Mouse (Mus musculus) forebrain, embryonic 16.5 days (tissue): ENCODE results near the gene Ccl1. TPM values are rescaled to one million over a fixed set of nuclear protein-coding genes. Genes with fewer than 3 reads are reported as not detected.

Experiments used
- ATAC-seq: fragments of 200-750 bp; cut with Nextera tagmentation; 2 replicates; pipeline ENCODE4 v1.8.0; 2017; ENCODE audit warnings: mild to moderate bottlenecking, moderate library complexity
- H3K27ac ChIP-seq: fragments of 300-500 bp; sonication (generic); 2 replicates; pipeline ENCODE4 v1.5.1; 2014; ENCODE audit warnings: low read length, control low read depth
- H3K27me3 ChIP-seq: fragments of 300-500 bp; sonication (generic); replicated peaks from 2 replicates; pipeline ENCODE4 v1.6.1; 2014; ENCODE audit warnings: low read length; ENCODE audit not compliant: control insufficient read depth, insufficient read depth
- H3K36me3 ChIP-seq: fragments of 300-500 bp; sonication (generic); 2 replicates; pipeline ENCODE4 v1.6.1; 2014; ENCODE audit not compliant: control insufficient read depth, insufficient read depth
- H3K4me1 ChIP-seq: fragments of 300-500 bp; sonication (generic); replicated peaks from 2 replicates; pipeline ENCODE4 v1.6.1; 2014; ENCODE audit warnings: low read length; ENCODE audit not compliant: control insufficient read depth, insufficient read depth
- H3K4me2 ChIP-seq: fragments of 300-500 bp; sonication (generic); 2 replicates; pipeline ENCODE4 v1.6.1; 2014; ENCODE audit warnings: mild to moderate bottlenecking, low read length, control low read depth
- H3K4me3 ChIP-seq: fragments of 300-500 bp; sonication (generic); replicated peaks from 2 replicates; pipeline ENCODE4 v1.5.1; 2014; ENCODE audit warnings: mild to moderate bottlenecking, low read length, control low read depth
- H3K9ac ChIP-seq: fragments of 300-500 bp; sonication (generic); replicated peaks from 2 replicates; pipeline ENCODE4 v1.6.1; 2014; ENCODE audit warnings: low read depth, low read length, control low read depth
- H3K9me3 ChIP-seq: fragments of 300-500 bp; sonication (generic); 2 replicates; pipeline ENCODE4 v1.6.1; 2016; ENCODE audit warnings: low read length; ENCODE audit not compliant: control insufficient read depth
- WGBS: fragments of 180-500 bp; shearing (Covaris S2); extraction: QIAGEN DNeasy Blood & Tissue Kit; methylation state at CpG from one replicate; pipeline ENCODE4 v1.1.7; 2014; 5-methylcytosine and 5-hydroxymethylcytosine counted together
- polyA plus RNA-seq: library from polyadenylated mRNA; unstranded; fragments of >200 nt; fragmentation: Nextera tagmentation; extraction: Ambion mirVana; gene quantifications from 2 replicates; pipeline ENCODE4 v1.2.1, GENCODE M21; 2015

Gene Ccl1
- polyA plus RNA-seq, 1 experiment from 2014 or later: 0.47 TPM

DNA sequence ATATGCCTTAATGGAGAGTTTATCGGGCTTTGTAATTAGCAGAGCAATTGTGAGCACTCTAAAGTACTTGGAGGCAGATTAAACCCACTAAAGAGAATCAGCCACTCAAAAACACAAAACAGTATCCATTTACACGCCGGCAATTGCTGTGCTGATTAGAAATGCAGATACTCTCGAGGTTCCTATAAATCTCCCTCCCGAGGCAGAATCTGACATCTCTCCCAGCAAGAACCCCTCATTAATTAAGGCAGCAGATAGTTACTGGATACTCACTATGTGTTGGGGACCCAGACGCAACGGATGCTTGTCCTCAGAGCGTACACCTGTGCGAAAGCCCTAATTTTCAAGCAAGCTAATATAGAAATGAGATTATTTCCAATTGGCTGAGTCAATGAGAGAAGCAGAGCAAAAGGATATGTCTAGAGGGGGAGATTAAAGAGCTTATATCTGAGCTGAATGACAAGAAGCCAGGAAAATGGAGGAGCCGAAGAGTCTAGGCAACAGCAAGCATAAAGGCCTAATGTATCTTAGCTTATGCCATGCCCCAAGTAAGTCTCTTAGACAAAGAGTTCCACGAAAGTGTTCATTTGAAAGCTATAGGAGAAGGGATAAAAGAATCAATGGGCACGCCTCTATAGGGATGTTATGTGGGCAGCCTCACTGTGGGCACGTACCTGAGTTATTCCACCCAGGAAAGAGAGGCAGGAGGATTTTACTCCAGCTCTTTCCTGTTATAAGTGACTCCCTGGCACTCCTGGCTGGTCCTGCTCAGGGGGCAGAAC lies 115.5 kb downstream of the Ccl1 start:
- H3K4me1 ChIP-seq: no peaks in the 10 kb centered on the region; the same call in 1 of the 2 replicates
- ATAC-seq: peak; percentile 36; the same call in 1 of the 2 replicates

DNA sequence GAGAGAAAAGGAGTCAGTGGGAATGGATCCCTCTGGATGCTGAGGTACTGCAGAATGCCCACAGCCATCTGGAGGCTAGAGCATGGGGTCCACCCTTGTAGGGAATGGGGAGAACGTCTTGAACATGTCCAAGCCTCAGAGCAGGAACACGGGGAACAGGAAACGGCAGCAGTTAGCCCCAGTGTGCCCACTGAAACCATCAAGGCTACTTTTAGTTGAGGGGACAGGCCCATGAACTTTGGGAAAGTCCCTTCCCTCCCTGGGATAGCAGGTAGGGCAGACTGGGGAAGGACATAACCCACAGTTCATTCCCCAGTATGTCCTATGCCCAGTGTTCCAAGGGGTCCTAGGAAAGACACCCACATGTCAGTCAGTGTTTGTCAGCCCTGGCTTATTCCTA lies 119.8 kb downstream of the Ccl1 start:
- Histone ChIP-seq H3K27ac (no peak overlapping the region), H3K9ac (no peak overlapping the region), H3K4me1 (peaks cover 4% of the 10 kb centered on the region; the same call in 1 of the 2 replicates), H3K36me3 (no peaks in the 10 kb centered on the region), H3K4me2 (no peak overlapping the region), H3K4me3 (no peak overlapping the region), H3K27me3 (no peaks in the 10 kb centered on the region), H3K9me3 (no peaks in the 10 kb centered on the region)
- ATAC-seq: no peak
- WGBS: 90% methylated on average over 3 of the region's 3 CpGs

More for the DNA sequence above, 115.5 kb downstream of the Ccl1 start:
- WGBS: 27% methylated on average over 13 of the region's 13 CpGs
- H3K27me3 ChIP-seq: no peaks in the 10 kb centered on the region
- H3K9ac ChIP-seq: no peak overlapping the region
- H3K9me3 ChIP-seq: no peaks in the 10 kb centered on the region
- H3K27ac ChIP-seq: no peak overlapping the region
- H3K4me3 ChIP-seq: no peak overlapping the region
- no peak overlapping the region for H3K4me2 ChIP-seq
- H3K36me3 ChIP-seq: no peaks in the 10 kb centered on the region

DNA sequence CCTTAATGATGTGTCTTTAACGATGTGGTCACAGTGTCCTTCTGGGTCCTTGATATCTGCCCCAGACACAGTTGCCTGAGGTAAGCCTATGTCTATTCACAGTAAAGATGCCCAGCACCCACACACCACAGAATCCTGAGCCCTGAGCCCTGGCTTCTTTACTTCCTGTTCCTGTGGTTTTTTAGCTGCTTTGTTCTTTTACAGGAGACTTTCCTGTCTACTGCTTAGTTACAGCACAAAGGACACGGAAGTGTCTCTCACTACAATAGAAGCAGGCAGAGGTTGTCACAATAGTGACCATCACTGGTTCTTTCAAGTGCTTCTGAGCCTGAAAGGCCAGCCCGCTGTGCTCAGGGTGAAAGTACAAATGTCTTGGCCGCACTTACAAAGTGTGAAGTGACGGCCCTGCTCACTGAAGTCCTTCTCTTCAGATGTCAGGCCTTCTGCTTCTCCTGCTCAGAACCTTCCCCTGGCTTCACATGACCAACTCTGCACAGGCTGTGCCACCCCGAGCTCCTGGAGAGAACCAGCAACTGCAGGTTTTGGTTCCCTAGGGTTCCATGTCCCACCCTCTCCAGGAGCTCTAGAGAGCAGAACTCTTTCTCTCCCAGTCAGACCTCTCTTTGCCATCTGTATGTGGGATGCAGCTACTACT lies 122.1 kb downstream of the Ccl1 start:
- Histone ChIP-seq H3K4me1 (peaks cover 4% of the 10 kb centered on the region; the same call in 1 of the 2 replicates), H3K36me3 (no peaks in the 10 kb centered on the region), H3K4me3 (no peak overlapping the region), H3K9me3 (no peaks in the 10 kb centered on the region), H3K27ac (no peak overlapping the region), H3K9ac (no peak overlapping the region), H3K27me3 (peaks cover 6% of the 10 kb centered on the region; the same call in 1 of the 2 replicates), H3K4me2 (no peak overlapping the region)
- 73% methylated on average over 6 of the region's 6 CpGs for WGBS
- no peak for ATAC-seq

DNA sequence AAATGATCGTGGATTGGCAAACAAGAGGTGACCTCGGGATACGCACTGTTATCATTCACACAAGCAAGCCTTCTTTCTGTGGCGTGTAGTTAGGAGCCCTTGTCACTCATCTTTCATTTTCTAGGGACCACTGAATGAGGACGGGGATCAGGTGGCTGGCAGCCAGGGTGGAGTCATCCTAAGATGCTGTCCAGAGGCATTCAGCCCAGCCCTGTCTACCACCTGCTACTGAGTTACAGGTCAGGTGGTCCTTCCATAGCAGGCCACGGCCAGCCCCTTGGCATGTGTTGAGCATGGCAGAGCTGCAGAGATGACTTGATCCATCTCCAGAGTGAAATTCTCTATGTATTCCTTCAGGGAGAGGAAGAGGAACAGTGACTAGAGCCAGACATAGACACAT lies 123.1 kb downstream of the Ccl1 start:
- WGBS: 89% methylated on average over 6 of the region's 6 CpGs
- Histone ChIP-seq H3K27ac (no peak overlapping the region), H3K36me3 (no peaks in the 10 kb centered on the region), H3K9ac (no peak overlapping the region), H3K4me1 (peaks cover 4% of the 10 kb centered on the region; the same call in 1 of the 2 replicates), H3K9me3 (no peaks in the 10 kb centered on the region), H3K4me2 (no peak overlapping the region), H3K4me3 (no peak overlapping the region), H3K27me3 (peaks cover 6% of the 10 kb centered on the region; the same call in 1 of the 2 replicates)
- ATAC-seq: no peak

DNA sequence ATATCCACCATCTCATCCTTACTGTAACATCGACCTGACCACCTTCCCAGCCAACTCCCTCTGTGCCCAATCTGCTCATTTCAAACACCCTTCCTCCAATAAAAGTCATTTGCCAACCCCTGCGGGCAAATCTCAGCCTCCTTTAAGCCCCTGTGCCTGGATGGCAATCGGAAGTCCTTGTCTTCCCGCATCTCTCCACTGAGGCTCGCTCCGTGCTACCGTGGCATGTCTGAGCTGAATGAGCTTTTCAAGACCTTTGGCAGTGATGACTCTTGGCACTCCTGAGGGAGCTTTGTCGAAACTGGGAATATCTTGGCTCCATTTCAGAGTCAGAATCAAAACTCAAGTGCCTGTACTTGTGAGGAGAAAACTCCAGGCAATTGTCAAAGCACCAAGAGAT lies 124.2 kb downstream of the Ccl1 start:
- H3K27ac ChIP-seq: no peak overlapping the region
- peaks cover 6% of the 10 kb centered on the region; the same call in 1 of the 2 replicates for H3K27me3 ChIP-seq
- H3K4me3 ChIP-seq: no peak overlapping the region
- H3K4me1 ChIP-seq: peaks cover 4% of the 10 kb centered on the region; the same call in 1 of the 2 replicates
- WGBS: 43% methylated on average over 8 of the region's 8 CpGs
- no peaks in the 10 kb centered on the region for H3K9me3 ChIP-seq
- H3K36me3 ChIP-seq: no peaks in the 10 kb centered on the region
- no peak overlapping the region for H3K4me2 ChIP-seq
- no peak for ATAC-seq
- no peak overlapping the region for H3K9ac ChIP-seq

DNA sequence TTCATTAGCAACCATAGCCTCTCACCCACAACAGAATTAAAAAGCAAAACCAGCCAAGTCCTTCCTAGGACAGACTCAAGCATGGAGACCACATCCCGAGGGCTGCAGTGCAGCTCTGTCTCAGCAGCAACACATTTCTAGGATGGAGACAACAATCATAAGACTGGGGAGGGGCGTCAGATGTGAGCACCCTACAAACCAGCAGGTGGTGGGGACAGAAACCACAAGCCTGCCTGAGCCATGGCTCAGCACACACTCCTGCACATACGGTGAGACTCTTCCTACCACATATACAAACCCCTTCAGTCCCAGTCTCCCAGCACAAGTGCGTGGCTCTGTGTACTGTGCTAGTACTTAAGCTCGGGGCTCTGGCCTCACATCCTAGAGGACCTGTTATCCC lies 127.3 kb downstream of the Ccl1 start:
- WGBS: 68% methylated on average over 5 of the region's 5 CpGs
- no peaks in the 10 kb centered on the region for H3K9me3 ChIP-seq
- H3K4me1 ChIP-seq: peaks cover 4% of the 10 kb centered on the region; the same call in 1 of the 2 replicates
- no peaks in the 10 kb centered on the region for H3K36me3 ChIP-seq
- peaks cover 6% of the 10 kb centered on the region; the same call in 1 of the 2 replicates for H3K27me3 ChIP-seq
- no peak for ATAC-seq
- H3K4me2 ChIP-seq: no peak overlapping the region
- H3K4me3 ChIP-seq: no peak overlapping the region
- H3K27ac ChIP-seq: no peak overlapping the region
- no peak overlapping the region for H3K9ac ChIP-seq

DNA sequence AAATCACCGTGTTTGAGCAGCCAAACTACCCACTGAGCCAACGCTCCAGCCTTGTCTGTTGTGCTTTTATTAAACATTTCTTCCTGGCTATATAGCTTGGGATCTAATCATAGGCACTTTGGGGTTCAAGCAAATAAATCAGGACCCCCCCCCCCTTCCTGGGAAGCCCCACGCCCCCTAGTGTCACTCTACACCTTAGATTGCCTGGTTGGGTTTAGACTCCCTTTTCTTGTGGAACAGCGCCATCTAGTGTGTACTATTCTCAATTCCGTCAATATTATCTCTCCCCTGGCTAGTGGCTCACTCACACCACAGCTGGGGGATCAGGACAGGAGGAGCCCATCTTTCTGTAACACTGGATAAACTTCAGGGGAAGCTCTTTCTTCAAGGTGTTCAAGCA lies 127.8 kb downstream of the Ccl1 start:
- no peak overlapping the region for H3K27ac ChIP-seq
- peak; percentile 69 for ATAC-seq
- H3K27me3 ChIP-seq: peaks cover 6% of the 10 kb centered on the region; the same call in 1 of the 2 replicates
- no peak overlapping the region for H3K9ac ChIP-seq
- peaks cover 4% of the 10 kb centered on the region; the same call in 1 of the 2 replicates for H3K4me1 ChIP-seq
- 30% methylated on average over 5 of the region's 5 CpGs for WGBS
- H3K9me3 ChIP-seq: no peaks in the 10 kb centered on the region
- no peak overlapping the region for H3K4me3 ChIP-seq
- no peaks in the 10 kb centered on the region for H3K36me3 ChIP-seq
- H3K4me2 ChIP-seq: no peak overlapping the region

DNA sequence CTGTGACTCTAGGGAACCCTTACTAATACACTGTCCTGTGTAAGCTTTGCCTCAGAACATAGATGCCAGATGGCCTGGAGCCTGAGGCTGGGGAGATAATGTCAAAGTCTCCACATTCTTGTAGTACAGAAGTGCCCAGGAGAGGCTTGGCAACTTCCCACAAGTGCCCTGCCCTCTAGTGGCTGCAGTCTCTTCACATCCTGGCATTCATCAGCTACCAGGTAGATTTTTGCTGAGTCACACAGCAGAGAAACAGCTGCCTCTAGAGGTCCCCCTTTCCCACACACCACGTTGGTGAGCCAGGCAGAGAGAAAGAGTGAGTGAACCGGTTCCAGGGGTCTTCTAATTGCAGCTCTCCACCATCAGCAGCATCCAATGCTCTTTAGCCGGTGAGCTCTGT lies 130.7 kb downstream of the Ccl1 start:
- H3K27me3 ChIP-seq: peaks cover 6% of the 10 kb centered on the region; the same call in 1 of the 2 replicates

DNA sequence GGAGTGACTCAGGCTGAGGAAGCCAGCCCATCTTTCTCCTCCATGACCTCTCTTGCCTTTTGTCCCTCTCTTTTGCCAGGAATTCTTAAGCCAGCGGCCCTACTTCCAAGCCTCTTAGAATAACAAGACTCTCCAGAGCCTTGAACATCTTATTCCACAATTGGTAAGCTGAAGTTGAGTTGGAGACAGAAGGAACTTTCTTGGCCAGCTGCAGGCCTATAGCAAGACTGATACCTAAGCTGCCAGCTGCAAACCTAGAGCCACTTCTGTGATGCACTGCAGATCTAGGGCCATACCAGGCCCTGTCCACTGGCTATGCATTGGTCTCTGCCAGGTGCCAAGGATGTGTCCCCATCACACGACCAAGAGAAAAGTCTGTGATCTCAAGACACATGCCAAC lies 132.0 kb downstream of the Ccl1 start:
- Histone ChIP-seq H3K36me3 (no peaks in the 10 kb centered on the region), H3K27me3 (0 out of 2 replicates have a peak, but pooled peaks cover under 1% of the 10 kb centered on the region), H3K27ac (no peak overlapping the region), H3K4me1 (no peaks in the 10 kb centered on the region), H3K4me3 (no peak overlapping the region), H3K9ac (no peak overlapping the region), H3K9me3 (no peaks in the 10 kb centered on the region), H3K4me2 (no peak overlapping the region)
- ATAC-seq: no peak
- WGBS: 88% methylated on average over 2 of the region's 2 CpGs

More for the DNA sequence above, 130.7 kb downstream of the Ccl1 start:
- 18% methylated on average over 3 of the region's 3 CpGs for WGBS
- Histone ChIP-seq H3K36me3 (no peaks in the 10 kb centered on the region), H3K9me3 (no peaks in the 10 kb centered on the region), H3K9ac (no peak overlapping the region), H3K4me1 (no peaks in the 10 kb centered on the region), H3K4me2 (no peak overlapping the region), H3K4me3 (no peak overlapping the region), H3K27ac (no peak overlapping the region)
- no peak for ATAC-seq
